Mouse (Mus musculus): ENCODE measurements around the gene Pla1a.

DNA sequence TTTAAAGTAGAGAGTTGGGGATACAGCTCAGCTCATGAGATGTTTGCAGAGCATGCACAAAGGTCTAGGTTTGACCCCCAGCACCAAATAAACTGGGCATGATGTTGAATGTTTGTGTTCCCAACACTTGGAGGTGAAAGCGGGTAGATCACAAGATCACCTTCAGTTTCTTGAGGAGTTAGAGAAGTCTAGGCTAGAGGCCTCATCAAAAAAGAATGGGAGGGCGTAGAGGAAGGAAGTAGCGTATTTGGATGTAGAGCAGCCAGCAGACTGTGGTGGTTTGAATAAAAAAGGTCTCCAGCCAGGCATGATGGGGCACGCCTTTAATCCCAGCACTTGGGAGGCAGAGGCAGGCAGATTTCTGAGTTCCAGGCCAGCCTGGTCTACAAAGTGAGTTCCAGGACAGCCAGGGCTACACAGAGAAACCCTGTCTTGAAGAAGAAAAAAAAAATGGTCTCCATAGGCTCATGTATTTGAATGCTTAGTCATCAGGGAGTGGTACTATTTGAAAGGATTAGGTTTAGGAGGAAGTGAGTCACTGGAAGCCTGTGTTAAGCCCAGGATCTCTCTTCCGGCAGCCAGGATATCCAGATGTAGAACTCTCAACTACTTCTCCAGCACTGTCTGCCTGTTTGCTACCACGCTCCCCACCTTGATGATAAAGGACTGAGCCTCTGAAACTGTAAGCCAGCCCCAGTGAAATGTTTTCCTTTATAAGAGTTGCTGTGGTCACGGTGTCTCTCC, 10.9 kb upstream of the Pla1a start:
- no peak for TF ChIP-seq CTCF (IDR thresholded peaks at IDR 0.05)
- no peak for TF ChIP-seq EP300 (IDR thresholded peaks at IDR 0.05)

Data from lung, postnatal 0 days (tissue).